Mouse (Mus musculus) liver, adult 2 months (tissue): ENCODE measurements around the gene Tshz3. TPM values are rescaled to one million over a fixed set of nuclear protein-coding genes. Genes with fewer than 3 reads are reported as not detected.

ENCODE experiments used
- DNase-seq: peaks from one replicate; pipeline ENCODE4 v3.0.0-alpha.2; 2011; ENCODE audit warnings: low read depth, low spot score; ENCODE audit errors: extremely low read depth
- H3K27ac ChIP-seq: fragments of 200-500 bp; replicated peaks from 2 replicates; pipeline ENCODE4 v1.5.1; 2012; ENCODE audit warnings: low read depth, mild to moderate bottlenecking, control low read depth, inconsistent platforms, low read length; ENCODE audit not compliant: insufficient read depth
- H3K27me3 ChIP-seq: fragments of 200-500 bp; 2 replicates; pipeline ENCODE4 v1.6.1; 2012; ENCODE audit warnings: mild to moderate bottlenecking, moderate library complexity, low read length, inconsistent platforms; ENCODE audit not compliant: control insufficient read depth, insufficient read depth
- H3K36me3 ChIP-seq: fragments of 200-500 bp; 2 replicates; pipeline ENCODE4 v1.6.1; 2012; ENCODE audit warnings: low read length, inconsistent platforms; ENCODE audit not compliant: control insufficient read depth, insufficient read depth
- H3K4me1 ChIP-seq: fragments of 200-500 bp; 2 replicates; pipeline ENCODE4 v1.6.1; 2011; ENCODE audit warnings: low read length; ENCODE audit not compliant: control insufficient read depth, insufficient read depth
- H3K4me3 ChIP-seq: fragments of 200-500 bp; 2 replicates; pipeline ENCODE4 v1.5.1; 2011; ENCODE audit warnings: low read depth, mild to moderate bottlenecking, control low read depth, low read length, moderate library complexity; ENCODE audit not compliant: insufficient read depth
- H3K79me2 ChIP-seq: fragments of 200-500 bp; 2 replicates; pipeline ENCODE4 v1.6.1; 2012; ENCODE audit warnings: inconsistent platforms, mild to moderate bottlenecking, low read length, moderate library complexity; ENCODE audit not compliant: control insufficient read depth, insufficient read depth
- H3K9ac ChIP-seq: fragments of 200-500 bp; 2 replicates; pipeline ENCODE4 v1.6.1; 2012; ENCODE audit warnings: low read depth, mild to moderate bottlenecking, control low read depth, inconsistent platforms, low read length
- CTCF ChIP-seq: fragments of 200-500 bp; IDR thresholded peaks from 2 replicates; pipeline ENCODE4 v1.5.1; 2011; ENCODE audit warnings: low read depth, low read length, control low read depth
- POLR2A ChIP-seq: fragments of 200-500 bp; IDR thresholded peaks from 2 replicates; pipeline ENCODE4 v1.6.1; 2011; ENCODE audit warnings: low read length, control low read depth; ENCODE audit not compliant: insufficient read depth; ENCODE audit errors: extremely low read depth
- WGBS: fragments of 180-500 bp; shearing (Covaris S2); methylation state at CpG from one replicate; pipeline ENCODE4 v1.1.7; 2018; 5-methylcytosine and 5-hydroxymethylcytosine counted together
- polyA plus RNA-seq: library from polyadenylated mRNA; depleted of rRNA; stranded (reverse); fragments of >200 nt; gene quantifications from 2 replicates; pipeline ENCODE4 v1.2.3, GENCODE M21; 2012
- total RNA-seq: library from RNA; depleted of rRNA; stranded (reverse); fragments of >200 nt; gene quantifications from 2 replicates; pipeline ENCODE4 v1.2.3, GENCODE M21; 2014

The Tshz3 gene
- total and polyA plus RNA-seq, 2 experiments: 0.28 to 0.34 TPM

DNA sequence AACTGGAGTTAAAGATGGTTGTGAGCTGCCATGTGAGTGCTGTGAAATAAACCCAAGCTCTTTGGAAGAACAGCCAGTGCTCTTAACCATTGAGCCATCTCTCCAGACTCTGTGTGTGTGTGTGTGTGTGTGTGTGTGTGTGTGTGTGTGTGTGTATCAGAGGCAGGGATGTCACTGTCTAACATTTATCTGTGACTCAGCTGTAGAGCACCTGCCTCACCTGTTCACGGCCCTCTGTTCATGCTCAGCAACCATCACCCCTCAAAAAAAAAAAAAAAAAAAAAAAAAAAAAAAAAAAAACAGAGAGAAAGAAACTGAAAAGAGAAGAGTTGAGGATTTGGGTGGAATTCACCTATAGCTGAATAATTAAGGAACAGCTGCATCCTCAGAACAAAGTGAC lies 10.4 kb upstream of the Tshz3 start:
- no peaks in the 10 kb centered on the region for H3K4me1 ChIP-seq
- H3K79me2 ChIP-seq: no peaks in the 10 kb centered on the region
- no peak for DNase-seq
- TF ChIP-seq CTCF: no peak
- TF ChIP-seq POLR2A: no peak
- no peak overlapping the region for H3K4me3 ChIP-seq
- H3K36me3 ChIP-seq: no peaks in the 10 kb centered on the region
- 83% methylated on average over 1 of the region's 1 CpGs for WGBS
- H3K27me3 ChIP-seq: peaks cover 2% of the 10 kb centered on the region; the same call in 1 of the 2 replicates
- H3K27ac ChIP-seq: no peak overlapping the region
- H3K9ac ChIP-seq: no peak overlapping the region

DNA sequence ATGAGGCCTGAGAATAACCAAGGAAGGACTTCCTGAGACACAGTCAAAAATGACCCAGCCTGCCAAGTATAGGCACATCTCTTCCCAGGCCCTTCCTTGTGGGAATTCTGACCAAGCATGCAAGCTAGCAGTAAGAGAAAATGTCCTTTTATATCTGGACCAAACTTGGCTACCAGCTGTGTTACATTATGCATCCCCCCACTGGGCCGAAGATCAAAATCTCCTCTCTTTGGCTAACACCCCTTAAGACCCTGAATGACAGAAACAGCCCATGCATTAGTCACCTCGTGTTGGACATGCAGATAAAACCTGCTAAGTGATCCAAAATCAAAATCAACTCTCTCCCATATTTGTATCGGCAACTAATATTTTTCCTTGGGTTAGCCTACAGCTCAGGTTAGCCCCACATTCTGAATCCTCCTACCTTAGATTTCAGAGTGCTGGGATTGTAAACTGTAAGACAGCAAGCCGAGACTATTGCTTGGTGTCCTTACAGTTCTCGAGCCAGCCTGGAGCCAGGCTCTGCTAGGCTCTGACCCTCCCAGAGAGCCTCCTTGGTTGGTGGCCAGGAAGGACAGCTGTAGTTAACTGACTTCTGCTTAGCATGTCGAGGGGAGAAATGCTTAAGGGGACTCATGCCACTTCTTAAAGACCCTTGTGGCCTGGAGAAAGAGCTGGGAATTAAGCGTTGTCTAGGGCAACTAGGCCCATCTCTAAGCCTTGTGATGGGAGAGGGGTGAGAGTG lies 8.7 kb upstream of the Tshz3 start:
- no peaks in the 10 kb centered on the region for H3K4me1 ChIP-seq
- 64% methylated on average over 7 of the region's 7 CpGs for WGBS

DNA sequence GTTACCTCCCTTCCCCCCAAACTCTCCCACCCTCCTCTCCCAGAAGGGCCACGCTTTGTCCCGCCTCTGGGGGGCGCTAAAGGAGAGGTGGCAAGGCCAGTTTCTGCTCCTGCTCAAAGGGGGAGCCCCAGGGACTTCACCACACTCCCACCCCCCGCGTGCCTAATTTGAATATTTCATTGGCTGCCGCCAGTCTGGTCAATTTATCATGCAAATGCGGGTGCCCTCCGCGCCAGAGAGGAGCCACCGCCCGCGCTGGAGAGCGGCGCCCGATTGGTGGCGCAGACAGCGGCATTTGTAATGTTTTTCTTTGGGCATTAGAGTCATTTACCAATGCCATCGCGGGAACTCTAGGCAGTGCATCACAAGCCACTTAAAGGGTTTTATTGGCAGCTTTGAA lies 7.4 kb upstream of the Tshz3 start:
- 6% methylated on average over 19 of the region's 19 CpGs for WGBS
- TF ChIP-seq CTCF (peak; percentile 46), POLR2A (no peak)
- peaks cover 3% of the 10 kb centered on the region; the same call in 1 of the 2 replicates for H3K27me3 ChIP-seq
- DNase-seq: no peak
- no peak overlapping the region for H3K4me3 ChIP-seq
- no peaks in the 10 kb centered on the region for H3K36me3 ChIP-seq
- H3K4me1 ChIP-seq: no peaks in the 10 kb centered on the region
- no peak overlapping the region for H3K27ac ChIP-seq
- H3K79me2 ChIP-seq: no peaks in the 10 kb centered on the region
- H3K9ac ChIP-seq: no peak overlapping the region

More for the DNA sequence above, 8.7 kb upstream of the Tshz3 start:
- Histone ChIP-seq H3K36me3 (no peaks in the 10 kb centered on the region), H3K9ac (no peak overlapping the region), H3K27ac (no peak overlapping the region), H3K4me3 (no peak overlapping the region), H3K79me2 (no peaks in the 10 kb centered on the region), H3K27me3 (peaks cover 2% of the 10 kb centered on the region; the same call in 1 of the 2 replicates)
- TF ChIP-seq POLR2A (no peak), CTCF (no peak)
- no peak for DNase-seq

DNA sequence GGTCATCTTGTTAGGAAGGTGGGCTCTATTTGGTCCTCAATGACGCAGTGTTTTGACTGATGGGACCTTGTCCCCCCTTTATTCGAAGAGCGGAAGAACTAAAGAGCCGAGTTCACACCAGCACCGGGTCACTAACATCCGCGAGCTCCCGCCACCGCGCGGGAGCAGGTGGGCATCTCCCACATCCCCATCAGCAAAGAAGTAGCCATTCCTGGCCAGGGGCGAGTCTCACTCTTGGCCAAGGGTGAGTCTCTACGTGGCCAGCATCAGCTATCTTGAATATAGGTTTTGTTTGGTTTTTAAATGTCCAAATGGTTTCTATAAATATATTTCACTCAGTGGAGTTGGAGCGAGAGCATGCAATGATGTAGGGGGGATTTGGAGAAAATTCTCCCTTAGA lies 6.3 kb upstream of the Tshz3 start:
- no peak overlapping the region for H3K4me3 ChIP-seq
- H3K36me3 ChIP-seq: no peaks in the 10 kb centered on the region
- DNase-seq: no peak
- H3K27ac ChIP-seq: no peak overlapping the region
- 5% methylated on average over 14 of the region's 14 CpGs for WGBS
- no peak for TF ChIP-seq POLR2A
- TF ChIP-seq CTCF: no peak
- peaks cover 8% of the 10 kb centered on the region; the same call in 1 of the 2 replicates for H3K27me3 ChIP-seq
- H3K9ac ChIP-seq: no peak overlapping the region
- H3K4me1 ChIP-seq: no peaks in the 10 kb centered on the region
- no peaks in the 10 kb centered on the region for H3K79me2 ChIP-seq

DNA sequence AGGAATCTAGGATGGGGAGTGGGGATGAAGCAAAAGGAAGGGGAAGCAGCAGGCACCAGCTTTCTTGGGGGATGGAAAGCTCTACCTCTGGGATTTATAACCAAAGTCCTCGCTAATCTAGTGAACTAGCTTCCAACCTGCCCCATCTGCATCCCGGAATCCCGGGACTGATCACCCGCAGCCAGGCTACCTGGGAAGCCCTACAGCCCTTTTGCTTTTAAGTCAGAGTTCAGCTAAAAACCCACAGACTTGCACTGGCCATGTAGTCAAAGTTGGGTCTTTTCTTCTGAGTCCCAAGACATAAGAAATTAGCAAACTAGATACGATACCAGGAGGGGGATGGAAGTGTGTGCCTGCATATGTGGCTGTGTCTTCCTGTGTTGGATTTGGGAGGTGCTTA lies 5.5 kb upstream of the Tshz3 start:
- 7% methylated on average over 5 of the region's 5 CpGs for WGBS
- Histone ChIP-seq H3K4me3 (no peak overlapping the region), H3K27ac (no peak overlapping the region), H3K36me3 (no peaks in the 10 kb centered on the region), H3K9ac (no peak overlapping the region), H3K4me1 (no peaks in the 10 kb centered on the region), H3K79me2 (no peaks in the 10 kb centered on the region), H3K27me3 (peaks cover 13% of the 10 kb centered on the region; the same call in 1 of the 2 replicates)
- TF ChIP-seq POLR2A (no peak), CTCF (no peak)
- no peak for DNase-seq

DNA sequence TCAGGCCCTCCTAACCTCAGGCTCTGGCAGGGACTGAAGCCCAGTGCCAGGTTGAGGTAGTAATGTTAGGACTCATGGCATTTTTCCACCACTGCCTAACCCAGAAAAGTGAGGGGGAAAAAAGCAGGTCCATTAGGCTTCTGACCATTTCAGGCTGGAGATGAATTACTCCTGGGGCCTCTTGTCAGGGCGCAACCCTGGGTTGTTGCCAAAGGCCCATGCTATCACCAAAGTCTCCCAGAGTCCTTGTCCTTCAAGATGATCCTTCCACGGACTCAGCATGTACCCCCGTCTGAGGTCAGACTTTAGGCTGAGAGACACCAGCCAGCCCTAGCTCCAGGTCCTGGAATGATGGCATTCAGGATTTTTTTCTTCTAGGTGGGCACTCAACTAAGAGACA lies 4.8 kb upstream of the Tshz3 start:
- no peak overlapping the region for H3K9ac ChIP-seq
- TF ChIP-seq POLR2A (no peak), CTCF (no peak)
- peaks cover 13% of the 10 kb centered on the region; the same call in 1 of the 2 replicates for H3K27me3 ChIP-seq
- no peaks in the 10 kb centered on the region for H3K4me1 ChIP-seq
- H3K36me3 ChIP-seq: no peaks in the 10 kb centered on the region
- no peaks in the 10 kb centered on the region for H3K79me2 ChIP-seq
- no peak for DNase-seq
- WGBS: 24% methylated on average over 3 of the region's 3 CpGs
- no peak overlapping the region for H3K27ac ChIP-seq
- no peak overlapping the region for H3K4me3 ChIP-seq
